Mouse (Mus musculus) liver, embryonic 14.5 days (tissue): ENCODE data around the gene Zc3h8.

Source experiments
- CTCF ChIP-seq: IDR thresholded peaks from 2 replicates; pipeline ENCODE4 v1.5.1; 2016; ENCODE audit warnings: antibody characterized with exemption, low read depth, control low read depth
- EP300 ChIP-seq: IDR thresholded peaks from 2 replicates; pipeline ENCODE4 v1.6.1; 2016; ENCODE audit warnings: antibody characterized with exemption, low read depth

DNA sequence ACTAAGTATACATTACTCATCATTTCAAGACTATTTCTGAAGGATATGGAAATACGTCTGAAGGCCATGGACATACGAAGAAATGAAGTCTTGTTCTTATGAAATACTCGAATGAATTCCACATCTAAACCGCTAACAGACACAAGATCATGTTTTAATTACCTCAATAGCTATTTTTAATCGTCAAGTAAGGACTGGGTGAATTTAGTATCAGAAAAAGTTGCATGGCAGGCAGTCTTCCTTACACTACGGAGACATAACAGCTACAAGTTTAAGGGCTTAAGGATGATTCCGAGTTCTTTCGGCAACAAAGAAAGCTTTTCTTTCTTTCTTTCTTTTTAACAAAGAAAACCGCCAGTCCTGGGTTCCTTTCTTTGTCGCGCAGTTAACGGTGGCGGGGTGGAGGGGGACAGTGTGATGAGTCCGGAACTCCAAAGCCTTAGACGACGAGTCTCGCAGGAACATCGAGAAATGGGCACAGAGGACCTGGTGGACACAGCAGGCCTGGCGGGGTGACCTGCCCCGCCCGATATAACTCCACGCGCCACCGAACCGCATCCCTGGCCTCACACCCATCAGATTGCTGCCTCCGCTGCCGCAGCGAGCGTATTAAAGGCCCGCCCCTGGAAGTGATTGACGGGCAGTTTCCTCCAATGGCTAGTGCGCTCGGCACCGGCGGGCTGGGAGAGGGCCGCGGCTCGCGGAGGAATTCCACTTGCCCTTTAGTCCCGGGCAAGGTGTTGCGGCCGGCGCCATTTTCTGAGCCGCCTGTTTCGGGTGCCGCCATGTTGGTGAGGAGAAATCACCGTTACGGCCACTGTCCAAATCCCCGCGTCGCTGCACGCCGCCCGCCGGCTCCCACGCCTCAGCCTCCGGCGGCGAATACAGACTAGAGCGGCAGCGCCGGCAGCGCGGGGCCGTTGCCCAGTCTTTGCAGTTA lies 23.0 kb upstream of the Zc3h8 start, which contains the start of gene Zc3h6:
- TF ChIP-seq EP300 (peak; percentile 66), CTCF (no peak; the same call in 1 of the 2 replicates)
